Mouse (Mus musculus) MEL (cell line): ENCODE measurements around the gene Actr2. TPM values are rescaled to one million over a fixed set of nuclear protein-coding genes. Genes with fewer than 3 reads are reported as not detected.

Experiments used
- DNase-seq: peaks from one replicate; pipeline ENCODE4 v3.0.0; 2011; ENCODE audit warnings: low read depth, low spot score
- H3K27ac ChIP-seq: 2 replicates; pipeline ENCODE4 v1.5.1; 2012; ENCODE audit warnings: low read depth, mild to moderate bottlenecking, control low read depth, low read length, moderate library complexity; ENCODE audit not compliant: control insufficient read depth
- H3K27me3 ChIP-seq, 2 experiments: fragments of 150-350 bp in 1 of 2; sonication (generic) in 1 of 2; 2 replicates each; pipeline ENCODE4 v1.6.1; 2012; ENCODE audit warnings: low read length in 2 of 2, mild to moderate bottlenecking in 2 of 2, improper control_type of control experiment in 1 of 2, moderate library complexity in 1 of 2; ENCODE audit not compliant: insufficient read depth in 2 of 2, control insufficient read depth in 1 of 2
- H3K36me3 ChIP-seq, 2 experiments: 2 replicates each; pipeline ENCODE4 v1.6.1; 2012 to 2014; ENCODE audit warnings: low read length in 2 of 2, improper control_type of control experiment in 1 of 2, inconsistent platforms in 1 of 2, mild to moderate bottlenecking in 1 of 2; ENCODE audit not compliant: insufficient read depth in 2 of 2, control insufficient read depth in 1 of 2
- H3K4me1 ChIP-seq, 2 experiments: fragments of 150-350 bp in 1 of 2; sonication (generic) in 1 of 2; 2 replicates each; pipeline ENCODE4 v1.6.1; 2012; ENCODE audit warnings: low read length in 2 of 2, improper control_type of control experiment in 1 of 2, mild to moderate bottlenecking in 1 of 2; ENCODE audit not compliant: insufficient read depth in 2 of 2, control insufficient read depth in 1 of 2
- H3K4me3 ChIP-seq, 2 experiments: fragments of 150-350 bp in 1 of 2; sonication (generic) in 1 of 2; 2 replicates each; pipeline ENCODE4 v1.5.1; 2012; ENCODE audit warnings: low read depth in 2 of 2, low read length in 2 of 2, mild to moderate bottlenecking in 2 of 2, moderate library complexity in 2 of 2, control low read depth in 1 of 2, improper control_type of control experiment in 1 of 2; ENCODE audit not compliant: control insufficient read depth in 1 of 2, insufficient read depth in 1 of 2
- H3K79me2 ChIP-seq: 2 replicates; pipeline ENCODE4 v1.6.1; 2012; ENCODE audit warnings: mild to moderate bottlenecking, low read length, moderate library complexity; ENCODE audit not compliant: control insufficient read depth, poor library complexity, insufficient read depth
- H3K9ac ChIP-seq: 2 replicates; pipeline ENCODE4 v1.6.1; 2012; ENCODE audit warnings: low read depth, mild to moderate bottlenecking, control low read depth, low read length, moderate library complexity; ENCODE audit not compliant: control insufficient read depth, poor library complexity, severe bottlenecking
- H3K9me3 ChIP-seq: fragments of 150-350 bp; sonication (generic); replicated peaks from 2 replicates; pipeline ENCODE4 v1.6.1; 2012; ENCODE audit warnings: mild to moderate bottlenecking, low read length, improper control_type of control experiment, moderate library complexity; ENCODE audit not compliant: insufficient read depth
- CHD1 ChIP-seq: IDR thresholded peaks from 2 replicates; pipeline ENCODE4 v1.6.1; 2012; ENCODE audit warnings: low read depth, mild to moderate bottlenecking, inconsistent platforms, low read length, improper control_type of control experiment
- CHD2 ChIP-seq: IDR thresholded peaks from 2 replicates; pipeline ENCODE4 v1.6.1; 2011; ENCODE audit warnings: low read length, improper control_type of control experiment
- CTCF ChIP-seq, 3 experiments: IDR thresholded peaks in 2 of 3; conservative IDR thresholded peaks in 1 of 3; 2 replicates each; pipeline ENCODE4 v1.5.1; 2011 to 2012; ENCODE audit warnings: low read length in 3 of 3, low read depth in 2 of 3, mild to moderate bottlenecking in 2 of 3, improper control_type of control experiment in 1 of 3, inconsistent platforms in 1 of 3, mixed read lengths in 1 of 3, moderate library complexity in 1 of 3; ENCODE audit not compliant: control insufficient read depth in 1 of 3, insufficient read depth in 1 of 3, poor library complexity in 1 of 3, severe bottlenecking in 1 of 3
- E2F4 ChIP-seq: IDR thresholded peaks from 2 replicates; pipeline ENCODE4 v1.6.1; 2011; ENCODE audit warnings: low read depth, low read length, improper control_type of control experiment, borderline replicate concordance
- ELF1 ChIP-seq: IDR thresholded peaks from 2 replicates; pipeline ENCODE4 v1.6.1; 2014; ENCODE audit warnings: low read depth, mild to moderate bottlenecking, inconsistent platforms, low read length, improper control_type of control experiment, moderate library complexity
- EP300 ChIP-seq, 2 experiments: IDR thresholded peaks; 2 replicates each; pipeline ENCODE4 v1.6.1; 2011; ENCODE audit warnings: improper control_type of control experiment in 2 of 2, low read length in 2 of 2, low read depth in 1 of 2, mild to moderate bottlenecking in 1 of 2
- ETS1 ChIP-seq: IDR thresholded peaks from 2 replicates; pipeline ENCODE4 v1.6.1; 2012; ENCODE audit warnings: low read depth, mild to moderate bottlenecking, inconsistent platforms, low read length, improper control_type of control experiment, moderate library complexity
- GATA1 ChIP-seq: IDR thresholded peaks from 2 replicates; pipeline ENCODE4 v1.6.1; 2011; ENCODE audit warnings: low read depth, low read length, improper control_type of control experiment
- JUND ChIP-seq: IDR thresholded peaks from 2 replicates; pipeline ENCODE4 v1.6.1; 2011; ENCODE audit warnings: low read depth, mild to moderate bottlenecking, improper control_type of control experiment, low read length
- KAT2A ChIP-seq: conservative IDR thresholded peaks from 2 replicates; pipeline ENCODE4 v1.6.1; 2012; ENCODE audit warnings: low read depth, low read length, improper control_type of control experiment, inconsistent platforms
- MAFK ChIP-seq: IDR thresholded peaks from 2 replicates; pipeline ENCODE4 v1.6.1; 2011; ENCODE audit warnings: low read depth, mild to moderate bottlenecking, low read length, improper control_type of control experiment, borderline replicate concordance
- MAX ChIP-seq: IDR thresholded peaks from 2 replicates; pipeline ENCODE4 v1.6.1; 2011; ENCODE audit warnings: low read length, improper control_type of control experiment
- MAZ ChIP-seq: IDR thresholded peaks from 2 replicates; pipeline ENCODE4 v1.6.1; 2012; ENCODE audit warnings: low read depth, mild to moderate bottlenecking, inconsistent platforms, low read length, improper control_type of control experiment
- MEF2A ChIP-seq: IDR thresholded peaks from 2 replicates; pipeline ENCODE4 v1.6.1; 2014; ENCODE audit warnings: low read depth, mild to moderate bottlenecking, inconsistent platforms, low read length, improper control_type of control experiment; ENCODE audit not compliant: poor library complexity, insufficient replicate concordance, severe bottlenecking; ENCODE audit errors: extremely low read depth
- MYB ChIP-seq: IDR thresholded peaks from 2 replicates; pipeline ENCODE4 v1.6.1; 2011; ENCODE audit warnings: mild to moderate bottlenecking, low read depth, low read length, improper control_type of control experiment
- MYC ChIP-seq: IDR thresholded peaks from 2 replicates; pipeline ENCODE4 v1.6.1; 2011; ENCODE audit warnings: low read depth, mild to moderate bottlenecking, low read length, improper control_type of control experiment, moderate library complexity
- POLR2A ChIP-seq, 2 experiments: IDR thresholded peaks; 2 replicates each; pipeline ENCODE4 v1.6.1; 2011 to 2012; ENCODE audit warnings: low read length in 2 of 2, mild to moderate bottlenecking in 2 of 2, control low read depth in 1 of 2, improper control_type of control experiment in 1 of 2, low read depth in 1 of 2, moderate library complexity in 1 of 2; ENCODE audit not compliant: control insufficient read depth in 1 of 2, insufficient read depth in 1 of 2, poor library complexity in 1 of 2
- POLR2AphosphoS2 ChIP-seq: IDR thresholded peaks from 2 replicates; pipeline ENCODE4 v1.6.1; 2011; ENCODE audit warnings: low read length, improper control_type of control experiment
- POLR2AphosphoS5 ChIP-seq: IDR thresholded peaks from 2 replicates; pipeline ENCODE4 v1.6.1; 2012; ENCODE audit warnings: low read depth, borderline replicate concordance, mild to moderate bottlenecking, inconsistent platforms, low read length, moderate library complexity, mixed read lengths
- RAD21 ChIP-seq: IDR thresholded peaks from 2 replicates; pipeline ENCODE4 v1.6.1; 2011; ENCODE audit warnings: mild to moderate bottlenecking, low read depth, low read length, improper control_type of control experiment
- SMC3 ChIP-seq: IDR thresholded peaks from 2 replicates; pipeline ENCODE4 v1.6.1; 2011; ENCODE audit warnings: low read depth, low read length, improper control_type of control experiment
- TAL1 ChIP-seq: IDR thresholded peaks from 2 replicates; pipeline ENCODE4 v1.6.1; 2012; ENCODE audit warnings: mild to moderate bottlenecking, inconsistent platforms, low read length, moderate library complexity, mixed read lengths
- TCF12 ChIP-seq: IDR thresholded peaks from 2 replicates; pipeline ENCODE4 v1.6.1; 2014; ENCODE audit warnings: low read depth, mild to moderate bottlenecking, inconsistent platforms, low read length, improper control_type of control experiment, moderate library complexity
- USF1 ChIP-seq: IDR thresholded peaks from 2 replicates; pipeline ENCODE4 v1.6.1; 2014; ENCODE audit warnings: low read depth, mild to moderate bottlenecking, inconsistent platforms, low read length, improper control_type of control experiment, moderate library complexity
- USF2 ChIP-seq, 2 experiments: IDR thresholded peaks; 2 replicates each; pipeline ENCODE4 v1.6.1; 2011 to 2012; ENCODE audit warnings: improper control_type of control experiment in 2 of 2, low read length in 2 of 2, borderline replicate concordance in 1 of 2, inconsistent platforms in 1 of 2, low read depth in 1 of 2, mild to moderate bottlenecking in 1 of 2; ENCODE audit not compliant: insufficient read depth in 1 of 2
- ZKSCAN1 ChIP-seq: IDR thresholded peaks from 2 replicates; pipeline ENCODE4 v1.6.1; 2012; ENCODE audit warnings: low read depth, mild to moderate bottlenecking, inconsistent platforms, low read length, improper control_type of control experiment, moderate library complexity
- ZNF384 ChIP-seq: IDR thresholded peaks from 2 replicates; pipeline ENCODE4 v1.6.1; 2012; ENCODE audit warnings: low read depth, mild to moderate bottlenecking, inconsistent platforms, low read length, improper control_type of control experiment
- polyA plus RNA-seq, 2 experiments: library from polyadenylated mRNA; stranded (reverse) in 1 of 2; unstranded in 1 of 2; fragments of >175 nt in 1 of 2; fragments of >200 nt in 1 of 2; gene quantifications; 2 replicates each; pipeline versions ENCODE4 v1.2.1 to v1.2.4; 2012; ENCODE audit warnings: low replicate concordance in 2 of 2, low read depth in 1 of 2; ENCODE audit not compliant: insufficient read length in 2 of 2, insufficient read depth in 1 of 2, missing spikeins in 1 of 2
- total RNA-seq: library from RNA; depleted of rRNA; stranded (reverse); fragments of 300-350 nt; gene quantifications from 2 replicates; pipeline ENCODE4 v1.2.3, GENCODE M21; 2012

Gene Actr2
- total and polyA plus RNA-seq, 3 experiments = 40.0 to 172 (median 160) TPM

DNA sequence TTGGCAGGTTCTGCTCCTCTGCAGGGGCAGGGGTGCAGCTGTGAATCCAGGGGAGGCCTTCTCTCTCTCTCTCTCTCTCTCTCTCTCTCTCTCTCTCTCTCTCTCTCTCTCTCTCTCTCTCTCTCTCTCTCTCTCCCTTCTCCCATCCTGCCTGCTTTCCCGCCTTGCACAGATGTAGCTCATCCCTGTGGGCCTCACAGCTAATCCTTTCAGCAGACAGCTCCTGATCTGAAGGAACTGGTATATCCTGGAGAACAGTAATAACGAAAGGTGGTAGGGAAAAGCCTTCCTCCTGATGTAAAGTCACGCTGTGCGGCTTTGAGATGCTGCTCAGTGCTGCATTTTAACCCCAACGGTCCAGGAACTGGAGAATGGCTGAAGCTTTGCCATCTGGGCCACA is 58.1 kb downstream of the Actr2 start:
- Histone ChIP-seq H3K27me3 (no peaks in the 10 kb centered on the region), H3K9ac (no peak overlapping the region), H3K4me1 (peaks cover 6 to 9% of the 10 kb centered on the region in 2 experiments; a peak in 3 of 4 replicates), H3K79me2 (no peaks in the 10 kb centered on the region), H3K27ac (no peak overlapping the region), H3K4me3 (no peak overlapping the region), H3K9me3 (no peaks in the 10 kb centered on the region), H3K36me3 (peaks cover 2 to 9% of the 10 kb centered on the region in 2 experiments)
- TF ChIP-seq MAX = no peak
- no peak for TF ChIP-seq GATA1
- no peak for TF ChIP-seq ELF1
- no peak for TF ChIP-seq MYB
- no peak for TF ChIP-seq ZKSCAN1
- no peak for TF ChIP-seq USF2 (IDR thresholded peaks at IDR 0.05; ENCODE audit: borderline replicate concordance in 1 of 2, insufficient read depth in 1 of 2, low read depth in 1 of 2, low read length in 2 of 2)
- no peak for TF ChIP-seq MEF2A
- TF ChIP-seq MYC = no peak
- TF ChIP-seq MAFK = no peak
- TF ChIP-seq TAL1 = no peak
- no peak for DNase-seq

DNA sequence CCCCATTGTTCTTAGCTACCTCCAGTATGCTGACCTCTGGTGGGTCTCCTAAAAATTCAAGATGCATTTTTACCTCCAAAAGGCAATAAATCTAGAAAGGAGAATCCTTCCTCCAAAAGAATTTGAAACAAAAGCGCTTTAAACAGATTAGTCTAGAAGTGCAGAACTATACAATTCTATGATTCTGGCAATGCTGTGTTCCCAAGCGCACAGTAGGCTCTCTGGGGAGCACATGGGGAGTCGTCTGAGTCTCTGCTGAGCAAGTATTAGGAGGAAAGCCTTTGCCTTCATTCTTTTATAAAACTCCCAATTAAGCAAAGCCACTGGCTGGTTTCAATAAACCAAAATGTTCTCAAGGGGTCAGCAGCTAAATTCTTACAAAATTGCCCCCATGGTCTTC is 58.8 kb downstream of the Actr2 start:
- no peak for DNase-seq
- Histone ChIP-seq H3K4me1 (peaks cover 6 to 9% of the 10 kb centered on the region in 2 experiments; a peak in 3 of 4 replicates), H3K36me3 (peaks cover 0 to 9% of the 10 kb centered on the region in 2 experiments; a peak in 3 of 4 replicates), H3K9me3 (no peaks in the 10 kb centered on the region), H3K79me2 (no peaks in the 10 kb centered on the region), H3K9ac (no peak overlapping the region), H3K27ac (no peak overlapping the region), H3K27me3 (no peaks in the 10 kb centered on the region), H3K4me3 (no peak overlapping the region)
- TF ChIP-seq RAD21 (no peak), CTCF (IDR thresholded peaks at IDR 0.05 in 2 of 3, conservative IDR thresholded peaks at IDR 0.05 in 1 of 3; ENCODE audit: control insufficient read depth in 1 of 3, insufficient read depth in 1 of 3, low read depth in 2 of 3, low read length in 3 of 3, poor library complexity in 1 of 3, severe bottlenecking in 1 of 3) (peak in 1 of 3 experiments; percentile 5; a peak in 1 of 6 replicates), CHD2 (no peak), MAFK (no peak), MYC (no peak), USF2 (IDR thresholded peaks at IDR 0.05; ENCODE audit: borderline replicate concordance in 1 of 2, insufficient read depth in 1 of 2, low read depth in 1 of 2, low read length in 2 of 2) (no peak), ETS1 (no peak), MYB (no peak), POLR2AphosphoS5 (no peak), ZKSCAN1 (peak; percentile 92), ELF1 (no peak), TCF12 (no peak), USF1 (no peak), EP300 (IDR thresholded peaks at IDR 0.05; ENCODE audit: low read depth in 1 of 2, low read length in 2 of 2) (no peak), POLR2AphosphoS2 (no peak), ZNF384 (no peak), CHD1 (no peak), E2F4 (no peak), JUND (no peak), SMC3 (peak; percentile 35), KAT2A (no peak), POLR2A (IDR thresholded peaks at IDR 0.05; ENCODE audit: control insufficient read depth in 1 of 2, insufficient read depth in 1 of 2, low read depth in 1 of 2, low read length in 2 of 2, poor library complexity in 1 of 2) (no peak), MAZ (no peak)
